Mouse (Mus musculus) cerebellum, adult 18-20 months (tissue): ENCODE results near the gene Prnp.
A peak's percentile ranks its signal among the peaks of the same experiment; 100 is the strongest.

ENCODE experiments used
- DNase-seq, 2 experiments: peaks; one replicate each; pipeline ENCODE4 v3.0.0; 2021

The Prnp gene

DNA sequence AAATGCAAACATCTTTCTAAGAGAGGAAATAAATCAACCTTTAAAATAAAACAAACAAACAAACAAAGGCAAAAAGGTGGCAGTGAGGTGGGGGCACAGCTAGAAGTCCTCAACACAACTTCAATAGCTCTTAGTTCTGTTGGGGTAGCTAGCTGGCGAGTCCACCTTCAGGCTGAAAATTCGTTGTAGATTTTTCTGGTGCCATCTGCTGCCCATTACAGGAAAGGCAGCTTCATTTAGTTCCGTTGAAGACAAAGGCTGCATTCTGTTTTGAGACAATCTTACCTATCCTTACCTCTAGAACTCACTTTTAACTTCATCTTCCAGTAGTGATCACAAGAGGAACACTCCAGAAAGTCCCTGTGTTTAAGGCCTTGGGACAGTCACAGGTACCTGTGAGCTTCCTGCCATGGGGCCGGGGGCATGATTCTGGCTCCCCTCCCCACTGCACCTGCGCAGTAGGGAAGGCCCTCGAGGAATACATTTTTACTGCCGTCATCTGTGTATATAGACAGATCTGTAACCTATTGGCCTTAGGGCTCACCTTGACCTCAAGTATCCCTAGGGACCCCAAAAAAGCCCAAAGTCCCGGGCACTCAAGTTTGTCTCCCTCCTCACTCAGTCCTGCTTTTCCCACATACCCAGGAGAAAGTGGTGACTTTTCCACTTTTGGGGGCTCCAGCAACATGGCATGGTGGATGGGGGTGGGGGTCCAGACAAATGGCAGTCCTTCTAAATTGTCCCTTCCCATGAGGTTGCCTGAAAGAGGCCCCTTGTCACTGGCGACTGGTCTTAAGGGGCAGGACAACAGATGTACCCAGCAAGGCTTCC lies 40.3 kb downstream of the Prnp start:
- DNase-seq: peak; percentile 64 to 72

DNA sequence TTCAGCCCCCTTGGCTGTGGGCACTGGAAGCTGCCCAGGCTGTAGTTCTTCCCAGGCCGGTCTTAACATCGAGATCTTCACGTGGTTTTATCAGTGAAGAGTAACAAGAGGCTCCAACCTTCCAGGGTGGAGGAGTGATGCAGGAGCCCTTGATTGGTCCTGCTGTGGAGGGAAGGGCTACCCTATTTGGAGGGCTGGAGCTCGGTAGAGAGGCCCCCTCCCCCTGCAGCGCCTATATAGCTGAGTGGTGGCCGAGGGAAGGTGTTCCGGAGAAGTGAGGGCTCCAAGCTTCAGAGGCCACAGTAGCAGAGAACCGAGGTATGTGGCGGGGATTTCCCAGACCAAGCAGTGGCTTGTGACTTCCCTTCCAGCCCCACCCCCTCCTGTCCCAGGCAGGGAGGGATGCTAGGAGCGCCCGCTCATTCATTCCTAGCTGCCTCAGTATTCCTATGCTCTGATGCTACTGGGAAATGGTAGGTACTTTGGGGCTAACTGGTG lies 40.9 kb downstream of the Prnp start, which contains the start of gene Prnd:
TSS of gene Prnd (plus strand) at position 264 of the 498 bp plus-strand sequence.
- no peak for DNase-seq

DNA sequence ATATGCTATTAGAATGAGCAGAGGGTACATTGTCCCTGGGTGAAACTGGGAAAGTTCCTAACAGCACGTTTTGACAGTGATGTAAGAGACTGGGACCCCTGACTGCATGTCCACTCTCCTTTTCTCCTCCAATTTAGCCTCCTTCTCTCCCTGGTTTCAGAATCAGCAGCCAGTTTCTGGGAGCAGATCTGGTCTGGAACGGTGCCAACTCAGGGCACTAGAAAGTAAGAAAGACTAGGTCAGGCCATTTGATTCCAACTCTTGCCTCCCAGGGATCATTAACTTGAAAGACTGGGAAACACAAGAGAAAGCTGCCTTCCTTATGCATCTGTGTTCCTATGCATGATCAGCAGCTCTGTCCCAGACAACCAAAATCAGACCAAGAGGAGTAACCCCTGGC lies 42.7 kb downstream of the Prnp start:
- no peak for DNase-seq

DNA sequence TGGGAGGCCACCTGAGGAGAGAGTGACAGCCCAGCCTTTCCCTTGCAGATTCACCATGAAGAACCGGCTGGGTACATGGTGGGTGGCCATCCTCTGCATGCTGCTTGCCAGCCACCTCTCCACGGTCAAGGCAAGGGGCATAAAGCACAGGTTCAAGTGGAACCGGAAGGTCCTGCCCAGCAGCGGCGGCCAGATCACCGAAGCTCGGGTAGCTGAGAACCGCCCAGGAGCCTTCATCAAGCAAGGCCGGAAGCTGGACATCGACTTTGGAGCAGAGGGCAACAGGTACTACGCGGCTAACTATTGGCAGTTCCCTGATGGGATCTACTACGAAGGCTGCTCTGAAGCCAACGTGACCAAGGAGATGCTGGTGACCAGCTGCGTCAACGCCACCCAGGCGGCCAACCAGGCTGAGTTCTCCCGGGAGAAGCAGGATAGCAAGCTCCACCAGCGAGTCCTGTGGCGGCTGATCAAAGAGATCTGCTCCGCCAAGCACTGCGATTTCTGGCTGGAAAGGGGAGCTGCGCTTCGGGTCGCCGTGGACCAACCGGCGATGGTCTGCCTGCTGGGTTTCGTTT lies 43.3 kb downstream of the Prnp start:
- peak in 1 of 2 experiments; percentile 21 for DNase-seq

DNA sequence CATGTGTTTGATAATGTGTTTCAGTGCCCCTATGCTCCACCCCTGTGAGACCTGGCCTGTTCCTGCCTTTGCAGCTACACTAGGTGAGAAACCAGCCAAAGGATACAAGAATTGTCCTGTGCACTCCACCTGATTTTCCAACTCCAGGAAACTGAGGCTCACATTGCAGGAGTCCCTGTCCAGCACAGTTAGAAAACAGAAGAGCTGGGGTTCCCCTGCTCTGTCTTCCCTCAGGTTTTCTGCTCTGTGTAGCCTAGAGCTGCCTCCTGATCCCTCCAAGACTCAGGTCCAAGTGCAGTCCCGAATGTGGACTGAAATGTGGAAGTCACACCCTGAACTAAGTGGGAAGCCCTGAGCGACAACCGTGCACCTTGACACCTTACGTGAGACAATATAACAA lies 44.0 kb downstream of the Prnp start:
- no peak for DNase-seq

DNA sequence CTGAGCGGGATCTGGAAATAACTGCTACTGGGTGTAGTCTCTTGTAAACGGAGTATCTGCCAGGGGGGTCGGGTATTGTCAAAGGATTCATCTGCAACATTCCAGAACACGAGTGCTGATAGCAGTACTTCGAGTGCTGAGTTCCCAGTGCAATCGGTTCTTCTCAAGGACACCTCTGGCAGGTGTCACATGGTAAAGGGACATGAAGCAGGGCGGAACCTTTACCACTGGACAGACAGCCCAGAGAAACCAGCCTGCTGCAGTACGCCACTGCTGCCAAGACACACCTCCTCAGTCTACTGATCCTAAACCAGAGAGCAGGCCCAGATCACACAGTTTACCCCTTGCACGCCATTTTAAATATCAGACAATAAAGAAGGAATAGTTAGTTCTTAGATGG lies 45.1 kb downstream of the Prnp start:
- DNase-seq: no peak

DNA sequence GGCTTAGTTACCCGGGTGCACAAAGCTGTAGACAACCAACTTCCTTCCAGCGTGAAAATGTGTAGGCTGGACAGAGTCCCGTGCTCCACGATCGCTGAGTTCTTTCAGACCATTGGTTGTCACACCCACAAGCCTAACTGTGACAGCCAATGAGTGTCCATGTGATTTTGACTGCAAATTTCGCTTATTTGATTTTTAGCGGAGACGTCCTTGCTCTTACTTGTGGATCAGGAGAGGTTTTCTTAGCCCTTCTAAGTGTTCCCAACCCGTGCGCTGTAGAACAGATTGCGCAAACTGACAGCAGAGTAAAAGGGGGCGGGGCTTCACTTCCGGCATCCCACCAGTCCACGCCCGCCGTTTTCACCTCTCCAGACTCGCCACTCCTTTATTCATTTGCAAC lies 45.5 kb downstream of the Prnp start:
- no peak for DNase-seq

DNA sequence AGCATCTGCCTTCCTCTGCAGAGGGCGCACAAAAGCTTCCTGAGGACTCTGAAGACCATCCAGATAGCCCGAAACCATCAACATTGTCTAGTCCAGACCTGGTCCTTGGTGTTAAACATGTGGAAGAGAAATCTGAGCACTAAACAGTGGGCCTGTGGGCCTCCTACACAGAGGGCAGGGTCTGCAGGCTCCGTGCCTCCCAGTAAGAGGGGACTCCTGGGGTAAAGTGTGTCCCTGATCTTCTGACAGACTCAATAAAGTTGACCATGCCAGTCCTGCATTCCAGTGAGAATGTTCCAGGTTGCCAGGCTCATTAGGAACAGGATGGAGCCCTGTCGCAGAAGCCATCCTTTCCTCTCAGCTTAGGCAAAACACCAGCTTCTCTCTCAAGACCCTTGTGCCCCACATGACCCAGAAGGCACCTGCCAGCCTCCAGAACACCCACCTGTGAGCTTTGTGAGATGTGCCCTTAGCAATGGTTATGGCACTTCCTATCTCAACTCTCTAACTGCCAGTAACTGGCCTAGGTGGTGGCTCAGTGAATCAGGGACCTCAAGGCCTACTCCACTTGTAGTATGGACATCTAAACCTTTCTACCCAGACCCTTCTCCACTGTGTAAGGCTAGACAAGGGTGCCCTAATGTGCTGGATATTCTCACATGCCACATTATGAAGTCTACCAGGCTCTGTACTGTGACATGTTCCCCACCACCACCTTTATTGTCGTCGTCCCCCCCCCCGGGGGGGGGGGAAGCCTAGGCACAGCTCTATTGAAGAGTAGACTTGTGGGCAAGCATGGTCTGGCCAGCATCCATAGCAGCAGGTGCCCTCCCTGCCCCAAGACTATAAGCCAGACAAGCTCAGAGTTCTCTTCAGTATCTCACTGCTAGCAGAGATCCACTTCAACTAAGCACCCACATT lies 46.9 kb downstream of the Prnp start:
- no peak for DNase-seq

DNA sequence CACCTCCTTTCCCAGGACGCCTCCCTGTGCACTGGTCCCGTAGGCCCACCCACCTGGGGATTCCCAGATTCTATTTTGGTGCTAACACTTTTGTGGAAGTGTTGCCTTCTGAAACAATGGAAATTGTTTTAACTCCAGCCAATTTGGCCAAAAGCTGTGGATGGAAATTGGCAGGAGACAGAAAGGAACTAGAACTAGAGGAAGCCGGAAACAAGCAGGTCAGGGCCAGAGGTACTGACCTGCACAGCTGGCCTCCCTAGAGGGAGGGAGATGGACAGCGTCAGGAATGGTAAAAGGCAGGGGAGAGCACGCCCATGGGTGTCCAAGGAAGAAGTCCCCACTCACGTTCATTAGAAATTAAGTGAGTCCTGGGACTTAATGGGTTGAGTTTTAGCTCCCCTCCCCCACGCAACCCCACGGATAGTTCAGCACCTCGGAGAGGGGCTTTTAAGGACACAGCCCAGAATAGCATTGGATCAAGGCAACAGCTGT lies 48.0 kb downstream of the Prnp start:
- no peak for DNase-seq

DNA sequence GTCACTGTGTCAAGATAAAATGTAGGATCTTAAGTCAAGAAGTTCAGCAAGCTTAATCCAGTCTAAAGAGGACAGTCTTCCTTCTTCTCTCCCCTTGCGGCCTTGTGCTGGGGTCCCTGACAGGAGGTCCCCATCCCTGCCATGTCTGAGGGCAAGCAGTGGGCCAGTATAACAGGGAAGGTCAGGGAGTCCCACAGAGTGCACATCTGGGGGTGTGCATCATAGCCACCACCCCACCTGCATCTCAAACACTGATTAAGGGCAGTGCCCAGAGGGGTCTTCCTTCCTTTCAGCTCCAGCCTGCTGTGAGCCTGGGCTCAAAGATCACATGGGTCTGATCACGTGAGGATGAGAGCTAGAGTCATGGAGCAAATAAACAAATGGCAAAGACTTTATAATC lies 51.9 kb downstream of the Prnp start:
- no peak for DNase-seq

DNA sequence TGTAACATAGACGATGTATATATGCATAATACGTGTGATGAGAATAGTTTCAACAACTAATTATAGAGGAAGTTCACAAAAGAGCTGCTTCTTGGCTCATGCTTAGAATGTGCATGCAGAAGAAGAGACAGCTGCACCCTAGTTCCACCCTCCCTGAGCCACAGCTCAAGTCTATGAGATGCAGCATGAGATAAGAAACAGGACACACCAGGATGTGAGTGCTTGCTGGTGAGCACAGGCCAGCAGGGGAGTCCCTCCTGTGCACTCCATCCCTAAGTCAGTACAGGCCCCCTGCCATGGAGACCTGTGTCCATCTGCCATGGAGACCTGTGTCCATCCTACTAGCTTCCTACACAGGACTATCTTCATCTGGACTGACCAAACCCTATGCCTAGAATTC lies 60.9 kb downstream of the Prnp start:
- DNase-seq: no peak

DNA sequence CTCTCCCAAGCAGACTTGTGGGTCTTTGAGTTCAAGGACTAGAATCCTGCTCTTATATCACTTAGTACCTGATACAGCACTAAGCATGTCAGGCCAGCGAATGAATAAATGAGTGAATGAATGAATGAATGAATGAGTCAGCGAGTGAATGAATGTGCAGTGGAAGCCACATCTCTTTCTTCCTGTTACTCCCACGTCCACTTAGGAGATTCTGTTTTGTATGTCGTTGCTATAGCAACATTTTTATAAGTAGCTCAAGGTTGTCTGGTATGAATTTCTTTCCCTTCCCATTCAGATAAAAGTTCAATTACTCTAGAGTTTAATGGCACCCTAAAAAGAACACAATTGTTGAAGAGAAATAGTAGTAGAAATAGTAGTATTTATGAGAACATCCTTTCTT lies 61.4 kb downstream of the Prnp start:
- DNase-seq: no peak

DNA sequence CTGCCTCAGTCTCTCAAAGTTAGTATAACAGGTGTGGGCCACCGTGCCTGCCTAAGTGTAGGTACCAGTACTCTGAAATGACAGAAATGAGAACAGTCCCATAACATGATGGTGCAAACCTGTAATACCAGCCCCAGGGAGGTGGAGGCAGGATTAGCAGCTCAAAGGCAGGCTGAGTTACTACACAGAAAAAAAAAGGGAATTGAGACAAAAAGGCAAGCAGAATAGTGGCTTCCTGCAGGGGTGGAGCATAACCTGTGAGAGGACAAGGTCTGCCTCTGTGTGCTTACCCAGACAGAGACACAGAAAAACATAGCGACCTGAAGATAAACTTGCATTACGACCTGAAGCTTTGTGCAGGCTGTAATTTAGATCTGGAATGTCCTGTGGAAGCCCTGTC lies 66.9 kb downstream of the Prnp start:
- no peak for DNase-seq

DNA sequence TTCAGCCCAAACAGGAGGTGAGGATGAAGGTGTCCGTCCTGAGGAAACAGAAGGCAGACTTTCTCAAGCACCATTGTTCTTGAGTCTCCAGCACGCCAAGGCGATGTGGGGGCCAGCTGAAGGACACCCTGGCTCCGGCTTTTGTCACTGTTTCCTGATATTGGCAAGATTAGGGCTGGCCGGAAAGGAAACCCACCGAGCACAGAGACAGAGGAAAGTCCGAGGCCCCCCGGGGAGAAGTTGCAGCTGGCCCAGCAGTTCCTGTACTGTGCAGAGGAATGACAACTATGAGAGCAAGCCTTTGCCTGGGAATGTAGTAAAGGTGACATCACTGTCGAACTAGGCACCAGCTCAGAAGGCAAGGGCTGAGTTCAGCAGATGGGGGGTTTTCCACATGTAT lies 71.1 kb downstream of the Prnp start:
- no peak for DNase-seq

DNA sequence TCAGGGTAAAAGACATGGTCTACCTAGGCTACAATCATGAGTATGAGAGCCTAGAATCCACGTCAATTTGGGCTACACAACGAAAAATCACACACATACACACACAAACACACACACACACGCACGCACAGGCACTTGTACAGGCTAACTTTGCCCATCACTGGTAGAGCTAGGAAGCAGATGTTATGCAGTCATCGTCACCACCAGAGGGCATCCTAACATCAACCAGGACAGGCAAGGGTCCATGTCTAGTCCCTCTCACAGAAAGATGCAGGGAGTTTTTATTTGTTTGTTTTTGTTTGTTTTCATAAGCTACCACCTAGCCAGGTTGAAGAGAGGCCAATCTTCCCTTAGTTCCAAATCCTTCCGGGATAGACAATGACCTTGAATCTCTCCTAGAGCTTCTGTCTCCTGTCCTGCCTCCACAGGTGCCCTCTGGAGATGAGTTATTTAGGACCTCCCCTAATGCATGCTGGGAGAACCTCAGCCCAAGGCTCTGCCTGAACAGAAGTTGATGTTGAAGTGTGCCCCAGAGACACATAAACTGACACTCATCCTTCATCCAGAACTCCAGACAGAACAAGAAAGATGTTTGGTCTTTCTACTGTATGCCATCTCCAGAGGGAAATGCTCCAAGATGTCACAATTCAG lies 72.9 kb downstream of the Prnp start:
- peak; percentile 58 to 60 for DNase-seq

DNA sequence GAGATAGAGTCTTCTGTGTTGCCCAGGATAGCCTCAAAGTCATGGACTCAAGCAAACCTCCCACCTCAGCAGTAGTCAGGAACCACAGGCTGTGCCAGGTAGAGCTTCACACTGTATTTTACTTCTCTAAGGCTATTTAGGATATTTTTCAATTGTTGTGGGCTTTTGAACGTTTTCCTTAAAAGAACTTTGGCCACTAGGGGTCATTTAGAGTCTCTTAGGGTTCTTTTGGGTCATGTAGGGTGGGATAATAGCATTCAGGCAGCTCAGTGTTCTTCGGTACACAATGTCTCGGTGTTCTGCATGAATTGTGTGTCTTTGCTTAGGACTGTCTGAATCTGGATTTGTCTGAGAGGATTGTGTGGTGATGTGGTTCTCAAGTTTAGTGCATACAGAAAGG lies 78.2 kb downstream of the Prnp start:
- no peak for DNase-seq
